Mouse (Mus musculus) skeletal muscle tissue, adult 2 months (tissue): ENCODE results near the gene Jtb.

Experiments
- DNase-seq: peaks from one replicate; pipeline ENCODE4 v3.0.0-alpha.2; 2012; ENCODE audit warnings: low read depth, low spot score

The Jtb gene

DNA sequence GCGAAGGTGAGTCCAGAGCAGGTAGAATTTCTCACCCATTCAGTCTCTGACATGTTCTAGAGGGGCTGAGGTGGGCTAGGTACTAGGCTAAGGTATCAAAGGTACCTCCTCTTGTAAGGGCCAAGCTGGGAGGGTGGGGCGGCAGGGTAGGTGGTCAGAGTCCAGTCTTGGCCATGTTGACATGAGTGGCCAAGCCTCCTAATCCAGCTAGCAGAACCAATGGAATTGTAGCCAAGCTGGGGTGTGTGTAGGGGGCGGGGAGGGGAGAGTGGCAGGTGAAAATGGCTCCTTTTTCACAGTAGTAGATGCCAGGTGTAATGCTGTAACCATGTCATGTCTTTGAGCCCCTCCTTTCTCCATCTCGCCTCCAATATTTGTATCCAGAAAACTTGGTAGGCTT lies 27.1 kb downstream of the Jtb start:
- no peak for DNase-seq

DNA sequence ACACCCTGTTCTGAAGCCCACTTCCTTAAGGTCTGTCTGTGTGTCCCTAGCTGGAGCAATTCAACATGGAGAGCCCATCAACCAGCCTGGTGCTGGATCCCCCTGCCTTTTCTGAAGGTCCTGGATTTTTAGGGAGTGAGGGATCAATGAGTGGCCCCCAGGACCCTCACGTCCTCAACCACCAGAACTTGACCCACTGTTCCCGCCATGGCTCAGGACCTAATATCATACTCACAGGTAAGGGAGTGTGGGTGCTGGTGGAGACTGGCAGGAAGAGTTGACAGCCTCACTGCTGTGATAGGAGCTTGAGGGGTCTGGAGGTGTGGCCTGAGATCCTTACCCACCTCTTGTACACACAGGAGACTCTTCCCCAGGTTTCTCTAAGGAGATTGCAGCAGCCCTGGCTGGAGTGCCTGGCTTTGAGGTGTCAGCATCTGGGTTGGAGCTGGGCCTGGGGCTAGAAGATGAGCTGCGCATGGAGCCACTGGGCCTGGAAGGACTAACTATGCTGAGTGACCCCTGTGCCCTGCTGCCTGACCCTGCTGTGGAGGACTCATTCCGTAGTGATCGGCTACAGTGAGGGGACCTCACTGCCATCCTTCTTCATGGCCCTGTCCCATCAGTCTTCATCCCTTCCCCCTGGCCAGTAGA lies 31.8 kb downstream of the Jtb start:
- no peak for DNase-seq

DNA sequence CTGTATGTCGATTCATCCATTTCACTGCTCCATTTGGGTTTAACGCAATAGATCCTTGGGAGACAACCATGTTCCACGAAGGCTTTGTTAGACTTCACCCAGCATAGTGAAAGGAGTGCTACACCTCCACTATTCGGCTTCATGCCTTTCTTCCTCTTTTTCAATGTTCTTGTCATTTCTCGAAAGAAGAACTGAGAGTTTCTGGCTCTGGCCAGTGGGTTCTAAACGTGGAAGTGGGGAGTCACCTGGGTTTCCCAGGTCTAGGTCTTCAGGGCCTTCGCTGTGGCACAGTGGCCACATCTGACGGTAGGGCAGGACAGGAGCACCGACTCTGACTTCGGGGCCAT lies 33.3 kb downstream of the Jtb start:
- no peak for DNase-seq

- DNase-seq: peak; percentile 93
Observed at GRCm38 (mm10) chr3:90265034-90265931, 33.9 kb downstream of the Jtb start, which contains the start of gene Dennd4b. Gene Dennd4b (plus strand): TSS chr3:90265185.

GRCm38 (mm10) chr3:90265932-90266741 lies 34.7 kb downstream of the Jtb start:
- DNase-seq: peak; percentile 86

DNA sequence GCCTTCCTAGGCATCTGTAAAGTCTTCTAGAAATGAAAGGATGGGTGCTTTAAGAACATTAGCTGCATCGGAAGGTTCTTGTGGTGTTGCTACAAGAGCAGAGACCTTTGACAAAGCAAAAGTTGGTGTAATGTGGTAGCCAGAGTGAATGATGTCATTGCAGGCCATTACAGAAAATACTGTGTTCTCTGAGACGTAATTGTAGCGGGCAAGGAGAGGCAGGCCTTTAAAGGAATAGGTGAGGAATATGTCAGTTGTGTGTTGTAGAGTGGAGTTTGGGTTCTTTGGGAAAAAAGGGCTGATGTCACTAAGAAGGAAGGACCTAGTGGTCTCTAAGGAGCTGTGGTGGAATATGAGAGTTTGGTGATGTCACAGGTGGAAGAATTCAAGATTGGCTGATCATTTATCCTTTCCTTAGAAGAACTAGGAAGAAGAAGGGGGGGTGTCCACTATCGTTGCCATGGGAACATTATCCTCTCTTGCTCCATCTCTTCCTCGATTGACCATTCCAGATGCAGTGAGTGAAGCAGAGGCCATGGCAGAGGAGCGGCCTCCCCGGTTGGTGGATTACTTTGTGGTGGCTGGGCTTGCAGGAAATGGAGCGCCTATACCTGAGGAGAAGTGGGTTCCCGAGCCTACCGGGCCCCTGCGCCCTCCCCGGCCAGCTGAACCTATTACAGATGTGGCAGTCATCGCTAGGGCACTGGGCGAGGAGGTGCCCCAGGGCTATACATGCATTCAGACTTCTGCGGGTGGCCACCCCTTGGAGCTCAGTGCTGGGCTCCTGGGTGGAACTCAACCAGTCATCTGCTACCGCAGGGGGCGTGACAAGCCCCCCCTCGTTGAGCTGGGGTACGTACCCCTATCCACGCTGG lies 35.7 kb downstream of the Jtb start:
- DNase-seq: no peak

DNA sequence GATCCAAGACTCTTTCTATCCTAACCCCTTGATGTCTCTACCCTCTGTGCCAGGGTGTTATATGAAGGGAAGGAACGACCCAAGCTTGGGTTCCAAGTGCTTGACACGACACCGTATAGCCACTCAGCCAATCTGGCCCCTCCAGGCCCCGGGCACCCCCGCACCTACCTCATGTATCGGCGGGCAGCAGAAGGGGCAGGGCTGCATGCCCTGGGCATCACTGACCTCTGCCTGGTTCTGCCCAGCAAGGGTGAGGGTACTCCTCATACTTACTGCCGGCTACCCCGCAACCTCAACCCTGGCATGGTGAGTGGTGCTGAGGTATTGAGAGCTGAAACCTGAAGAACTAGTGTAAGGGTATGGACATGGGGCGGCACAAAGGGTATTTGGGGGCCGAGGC lies 36.8 kb downstream of the Jtb start:
- DNase-seq: no peak

GRCm38 (mm10) chr3:90268971-90269370 lies 37.6 kb downstream of the Jtb start:
- no peak for DNase-seq

- DNase-seq: no peak
Observed at GRCm38 (mm10) chr3:90270784-90271183, 39.4 kb downstream of the Jtb start.

DNA sequence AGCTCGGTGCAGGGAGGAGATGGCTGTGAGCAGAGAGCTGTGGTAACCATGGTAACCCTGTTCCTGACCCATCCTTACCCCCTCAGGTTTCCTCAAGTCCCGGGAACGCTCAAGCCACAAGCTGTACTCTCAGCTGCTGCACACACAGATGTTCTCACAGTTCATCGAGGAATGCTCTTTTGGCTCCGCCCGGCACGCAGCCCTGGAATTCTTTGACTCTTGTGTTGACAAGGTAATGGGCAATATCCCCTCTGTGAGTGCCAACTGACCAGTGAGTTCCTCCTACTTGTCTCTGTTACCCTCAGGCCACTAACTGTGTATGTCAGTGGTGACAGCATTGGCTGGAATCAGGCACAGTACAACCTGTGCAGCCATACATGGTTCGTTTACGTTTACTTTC lies 40.8 kb downstream of the Jtb start:
- DNase-seq: no peak

DNA sequence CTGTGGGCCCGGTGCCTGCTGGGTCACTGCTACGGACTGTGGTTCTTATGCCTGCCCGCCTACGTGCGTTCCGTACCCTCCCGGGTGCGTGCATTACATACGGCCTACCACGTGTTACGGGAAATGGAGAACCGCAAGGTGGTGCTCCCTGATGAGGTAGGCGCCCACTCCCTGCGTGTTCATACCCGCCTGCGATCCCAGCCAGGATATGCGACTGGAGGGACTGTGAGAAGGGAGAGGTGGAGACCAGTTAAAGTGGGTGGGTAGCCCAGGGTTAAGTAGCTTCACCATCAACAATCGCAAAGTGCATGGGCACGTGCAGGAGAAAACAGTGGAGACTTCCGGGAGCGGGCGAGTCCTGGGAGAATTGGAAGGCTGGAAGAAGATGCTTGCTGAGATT lies 42.5 kb downstream of the Jtb start:
- DNase-seq: no peak

GRCm38 (mm10) chr3:90275286-90275685 lies 43.9 kb downstream of the Jtb start:
- no peak for DNase-seq

GRCm38 (mm10) chr3:90276858-90277257 lies 45.5 kb downstream of the Jtb start:
- DNase-seq: no peak

- no peak for DNase-seq
Observed at GRCm38 (mm10) chr3:90277793-90278192, 46.4 kb downstream of the Jtb start.

- no peak for DNase-seq
Observed at GRCm38 (mm10) chr3:90278211-90278610, 46.8 kb downstream of the Jtb start.

- DNase-seq: no peak
Observed at GRCm38 (mm10) chr3:90279216-90279615, 47.8 kb downstream of the Jtb start.

- no peak for DNase-seq
Observed at GRCm38 (mm10) chr3:90279743-90280142, 48.3 kb downstream of the Jtb start.

- no peak for DNase-seq
Observed at GRCm38 (mm10) chr3:90280708-90281107, 49.3 kb downstream of the Jtb start.

GRCm38 (mm10) chr3:90284150-90284549 lies 52.8 kb downstream of the Jtb start:
- no peak for DNase-seq
